Mouse (Mus musculus): ENCODE results near the gene Trpm6.

Trpm6 gene

GRCm38 (mm10) chr19:18749598-18750339, at the start of gene Trpm6:
Trpm6 (plus strand) TSS chr19:18749983.
- no peak for DNase-seq

- DNase-seq: no peak
These were observed 41.7 kb upstream of the Trpm6 start for GRCm38 (mm10) chr19:18708101-18708500.

GRCm38 (mm10) chr19:18710903-18711302, 38.9 kb upstream of the Trpm6 start:
- no peak for DNase-seq

GRCm38 (mm10) chr19:18711589-18711988, 38.2 kb upstream of the Trpm6 start:
- DNase-seq: no peak

GRCm38 (mm10) chr19:18712153-18712865, 37.5 kb upstream of the Trpm6 start:
- no peak for DNase-seq

- peak; percentile 100 for DNase-seq
These were observed 36.9 kb upstream of the Trpm6 start, which contains the start of gene D030056L22Rik for GRCm38 (mm10) chr19:18712866-18713300. D030056L22Rik (plus strand) TSS chr19:18713193.

- DNase-seq: peak; percentile 93
These were observed 36.4 kb upstream of the Trpm6 start for GRCm38 (mm10) chr19:18713357-18713756.

GRCm38 (mm10) chr19:18716374-18716773, 33.4 kb upstream of the Trpm6 start:
- DNase-seq: peak; percentile 88

GRCm38 (mm10) chr19:18720337-18720736, 29.4 kb upstream of the Trpm6 start:
- DNase-seq: no peak

- peak; percentile 43 for DNase-seq
These were observed 24.6 kb upstream of the Trpm6 start for GRCm38 (mm10) chr19:18725186-18725585.

- no peak for DNase-seq
These were observed 19.5 kb upstream of the Trpm6 start for GRCm38 (mm10) chr19:18730255-18730654.

GRCm38 (mm10) chr19:18731077-18731476, 18.7 kb upstream of the Trpm6 start:
- no peak for DNase-seq

- DNase-seq: peak; percentile 41
These were observed 13.9 kb upstream of the Trpm6 start for GRCm38 (mm10) chr19:18735901-18736300.

GRCm38 (mm10) chr19:18739146-18739545, 10.6 kb upstream of the Trpm6 start:
- DNase-seq: peak; percentile 25

- DNase-seq: no peak
These were observed 5.8 kb upstream of the Trpm6 start for GRCm38 (mm10) chr19:18743946-18744345.

GRCm38 (mm10) chr19:18746576-18747340, 3.0 kb upstream of the Trpm6 start:
- DNase-seq: no peak

GRCm38 (mm10) chr19:18747379-18747778, 2.4 kb upstream of the Trpm6 start:
- no peak for DNase-seq

- DNase-seq: no peak
These were observed 7.4 kb downstream of the Trpm6 start for GRCm38 (mm10) chr19:18757191-18757590.

GRCm38 (mm10) chr19:18757706-18758105, 7.9 kb downstream of the Trpm6 start:
- DNase-seq: peak; percentile 66

- DNase-seq: peak; percentile 27
These were observed 8.5 kb downstream of the Trpm6 start for GRCm38 (mm10) chr19:18758269-18758668.

- peak; percentile 80 for DNase-seq
These were observed 9.1 kb downstream of the Trpm6 start for GRCm38 (mm10) chr19:18758916-18759315.

- DNase-seq: no peak
These were observed 16.6 kb downstream of the Trpm6 start for GRCm38 (mm10) chr19:18766399-18766798.

- no peak for DNase-seq
These were observed 21.3 kb downstream of the Trpm6 start for GRCm38 (mm10) chr19:18771048-18771447.
